Mouse (Mus musculus) right cerebral cortex, adult 18-20 months (tissue): Measurements from ENCODE around the gene Nfib.

ENCODE experiments used
- DNase-seq: peaks from one replicate; pipeline ENCODE4 v3.0.0; 2022; ENCODE audit warnings: mixed read lengths

Gene Nfib

GRCm38 (mm10) chr4:82509166-82509767 lies 196.3 kb downstream of the Nfib start:
- no peak for DNase-seq

- no peak for DNase-seq
These were observed 197.3 kb downstream of the Nfib start for GRCm38 (mm10) chr4:82508281-82508687.

GRCm38 (mm10) chr4:82507541-82508280 lies 197.8 kb downstream of the Nfib start:
- DNase-seq: no peak

DNA sequence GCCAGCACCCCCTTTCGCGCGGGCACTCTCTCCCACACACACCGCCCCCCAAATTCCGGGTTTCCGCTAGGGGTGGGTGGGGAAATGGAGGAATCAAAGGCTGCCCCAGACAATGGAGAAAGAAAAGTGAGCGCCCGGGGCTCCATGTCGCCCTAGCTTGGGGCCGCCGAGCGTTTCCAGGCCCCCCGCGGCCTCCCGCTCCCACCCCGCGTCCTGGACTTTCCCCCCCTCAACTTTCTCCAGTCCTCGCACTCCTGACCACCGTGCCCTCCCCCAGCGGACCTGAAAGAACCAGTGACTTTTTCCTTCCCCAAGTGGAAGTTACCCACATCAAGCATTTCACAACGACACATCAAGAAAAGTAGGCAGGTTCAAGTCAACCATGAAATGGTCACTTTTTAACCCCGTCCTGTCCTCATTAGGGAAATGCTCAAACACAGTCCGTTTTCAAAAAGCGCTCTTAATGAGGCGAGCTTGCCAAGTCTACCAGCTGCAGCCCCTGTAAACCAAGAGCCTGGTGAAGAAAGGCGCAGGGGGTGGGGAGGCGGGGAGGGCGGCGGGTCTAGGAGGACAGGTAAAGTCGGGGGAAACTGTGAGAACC lies 198.7 kb downstream of the Nfib start:
- no peak for DNase-seq

- DNase-seq: peak; percentile 91
These were observed 199.3 kb downstream of the Nfib start for GRCm38 (mm10) chr4:82506081-82506730.

DNA sequence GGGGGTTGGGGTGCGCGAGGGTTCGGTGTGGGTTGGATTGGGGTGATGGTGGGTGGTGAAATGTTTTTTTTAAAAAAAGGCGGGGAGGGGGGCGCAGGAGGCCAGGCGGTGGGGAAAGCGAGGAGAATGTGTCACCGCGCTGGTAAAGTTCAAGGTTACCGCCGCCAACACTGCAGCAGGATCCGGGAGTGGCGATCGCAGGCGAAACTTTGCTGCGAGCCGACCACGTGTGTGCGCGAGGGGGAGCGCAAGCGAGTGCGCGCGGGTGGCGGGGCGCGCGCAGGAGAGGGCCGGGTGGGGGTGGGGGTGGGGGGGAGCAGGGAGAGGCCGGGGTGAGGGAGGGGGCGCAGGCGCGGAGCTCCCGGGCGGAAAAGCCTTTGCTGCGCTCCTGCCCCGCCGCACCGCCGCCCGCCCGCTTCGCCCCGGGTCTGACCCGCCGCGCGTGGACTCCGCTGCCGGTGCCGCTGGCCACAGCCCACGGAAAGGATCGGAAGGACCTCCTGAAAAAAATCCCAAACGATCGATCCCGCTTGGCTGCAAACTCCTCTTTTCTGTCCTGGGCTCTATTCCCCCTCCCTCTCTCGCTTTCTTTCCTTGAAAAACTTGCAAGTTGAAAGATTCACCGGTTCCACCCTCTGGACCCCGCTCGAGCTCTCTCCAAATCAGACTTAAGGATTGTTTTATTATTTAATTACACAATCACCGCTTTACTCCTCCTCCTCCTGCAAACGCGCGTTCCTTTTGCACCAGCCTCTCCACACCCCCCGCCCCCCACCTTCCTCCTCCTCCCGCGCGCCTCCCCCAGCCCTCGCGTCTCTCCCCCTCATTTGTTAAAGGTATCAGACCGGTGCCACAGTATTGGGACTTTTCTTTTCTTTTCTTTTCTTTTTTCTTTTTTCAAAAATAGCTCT lies 200.2 kb downstream of the Nfib start:
- peak; percentile 58 for DNase-seq

DNA sequence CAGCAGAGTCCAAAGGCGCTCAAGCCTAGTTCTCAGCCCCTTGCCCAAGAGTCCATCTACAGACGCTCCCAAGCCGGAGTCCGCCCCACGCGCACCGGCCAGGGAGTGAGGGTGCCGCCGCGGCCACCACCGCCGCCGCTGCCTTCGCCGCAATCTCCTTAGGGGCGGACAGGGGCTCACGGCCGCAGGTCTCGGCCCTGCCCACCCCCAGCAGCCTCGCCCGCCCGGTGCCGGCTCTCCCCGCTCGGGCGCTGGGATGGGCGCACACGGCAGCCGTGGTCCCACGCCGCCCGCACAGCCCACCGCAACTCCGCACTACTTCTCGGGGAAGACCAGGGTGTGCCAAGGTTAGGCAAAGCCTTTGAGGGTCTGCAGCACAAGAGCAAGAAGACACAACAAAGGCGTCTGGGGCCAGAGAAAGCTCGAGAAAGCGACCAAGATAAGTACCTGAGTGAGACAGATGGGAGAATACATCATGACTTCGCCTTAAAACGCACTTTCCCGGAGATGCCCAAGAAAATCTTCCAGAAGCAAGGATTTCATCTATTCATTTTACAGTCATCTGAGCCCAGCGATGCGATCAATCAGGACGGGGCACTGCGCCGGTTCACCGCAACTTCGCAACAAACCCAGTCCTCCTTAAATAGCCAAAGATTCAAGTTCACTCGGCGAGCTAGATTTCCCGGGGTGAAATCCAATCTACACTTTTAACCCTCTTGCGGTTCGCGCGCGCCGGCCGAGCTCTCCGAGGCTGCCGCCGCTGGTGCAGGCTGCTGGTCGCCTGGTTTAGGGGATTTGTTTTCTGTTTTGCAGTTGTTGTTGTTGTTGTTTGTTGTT lies 201.0 kb downstream of the Nfib start:
- DNase-seq: no peak

- DNase-seq: no peak
These were observed 201.6 kb downstream of the Nfib start for GRCm38 (mm10) chr4:82504015-82504283.

GRCm38 (mm10) chr4:82503274-82504014 lies 202.1 kb downstream of the Nfib start:
- DNase-seq: no peak

- no peak for DNase-seq
These were observed 202.9 kb downstream of the Nfib start for GRCm38 (mm10) chr4:82502611-82503010.

GRCm38 (mm10) chr4:82502012-82502411 lies 203.5 kb downstream of the Nfib start:
- DNase-seq: no peak

DNA sequence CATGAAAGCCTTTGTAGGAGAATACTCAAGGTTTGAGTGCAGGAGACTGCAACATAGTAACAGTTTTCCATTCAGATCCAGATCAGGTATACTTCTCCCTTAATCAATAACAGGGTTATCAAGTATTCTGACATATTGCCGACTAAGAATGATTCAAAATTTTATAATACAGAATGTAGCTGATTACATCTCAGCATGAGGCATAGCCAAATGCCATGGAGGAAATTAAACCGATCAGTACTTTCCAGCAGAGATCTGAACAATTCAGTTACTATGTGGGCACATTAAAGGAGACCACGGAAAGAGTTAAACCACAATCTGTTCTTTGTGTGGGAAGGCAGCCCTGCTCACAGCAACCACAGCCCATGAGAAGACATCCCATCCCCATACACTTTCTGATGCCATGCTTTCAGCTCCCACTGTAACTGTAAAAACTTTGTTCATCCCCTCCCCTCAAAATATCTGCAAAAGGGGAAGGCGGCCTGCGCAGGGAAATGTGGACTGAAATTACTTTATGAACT lies 204.9 kb downstream of the Nfib start:
- no peak for DNase-seq

DNA sequence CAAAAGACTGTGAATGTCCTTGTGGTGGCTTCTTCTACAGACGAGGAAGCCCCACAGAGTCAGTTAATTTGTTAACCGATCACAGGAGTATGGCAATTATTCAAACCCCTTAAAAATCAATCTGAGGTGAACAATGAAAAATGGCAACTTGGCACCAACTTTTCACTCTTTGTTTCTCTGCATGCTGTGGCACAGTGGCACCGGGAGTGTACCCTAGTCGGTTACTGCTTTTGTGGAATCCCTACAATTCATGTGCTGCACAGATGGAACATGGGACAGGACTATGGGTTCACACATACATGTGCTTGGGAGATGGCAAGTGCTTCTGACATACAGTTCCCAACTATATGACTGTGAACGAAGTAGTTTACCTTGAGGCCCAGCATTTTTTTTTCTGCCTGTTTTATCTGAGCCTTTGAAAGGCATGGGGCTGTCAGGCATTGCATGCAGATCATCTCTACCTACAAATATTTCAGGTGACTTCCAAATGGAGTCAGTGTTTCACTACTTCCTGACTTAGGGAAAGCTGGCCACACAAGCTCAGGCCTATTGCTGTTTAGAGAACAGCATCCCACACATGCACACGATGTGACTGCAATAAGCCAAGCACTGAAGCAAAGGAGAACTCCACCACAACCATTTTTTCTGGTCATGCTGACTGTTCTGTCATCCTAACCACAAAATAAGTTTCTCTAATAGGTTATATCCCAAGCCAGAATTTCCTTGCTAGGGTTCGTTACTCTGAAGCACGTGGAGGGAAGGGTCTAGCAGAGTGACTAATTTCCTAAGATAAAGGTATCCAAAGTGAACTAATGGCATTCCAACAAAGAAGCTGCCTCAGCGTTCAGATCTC lies 205.6 kb downstream of the Nfib start:
- no peak for DNase-seq

GRCm38 (mm10) chr4:82499238-82499637 lies 206.3 kb downstream of the Nfib start:
- DNase-seq: no peak

DNA sequence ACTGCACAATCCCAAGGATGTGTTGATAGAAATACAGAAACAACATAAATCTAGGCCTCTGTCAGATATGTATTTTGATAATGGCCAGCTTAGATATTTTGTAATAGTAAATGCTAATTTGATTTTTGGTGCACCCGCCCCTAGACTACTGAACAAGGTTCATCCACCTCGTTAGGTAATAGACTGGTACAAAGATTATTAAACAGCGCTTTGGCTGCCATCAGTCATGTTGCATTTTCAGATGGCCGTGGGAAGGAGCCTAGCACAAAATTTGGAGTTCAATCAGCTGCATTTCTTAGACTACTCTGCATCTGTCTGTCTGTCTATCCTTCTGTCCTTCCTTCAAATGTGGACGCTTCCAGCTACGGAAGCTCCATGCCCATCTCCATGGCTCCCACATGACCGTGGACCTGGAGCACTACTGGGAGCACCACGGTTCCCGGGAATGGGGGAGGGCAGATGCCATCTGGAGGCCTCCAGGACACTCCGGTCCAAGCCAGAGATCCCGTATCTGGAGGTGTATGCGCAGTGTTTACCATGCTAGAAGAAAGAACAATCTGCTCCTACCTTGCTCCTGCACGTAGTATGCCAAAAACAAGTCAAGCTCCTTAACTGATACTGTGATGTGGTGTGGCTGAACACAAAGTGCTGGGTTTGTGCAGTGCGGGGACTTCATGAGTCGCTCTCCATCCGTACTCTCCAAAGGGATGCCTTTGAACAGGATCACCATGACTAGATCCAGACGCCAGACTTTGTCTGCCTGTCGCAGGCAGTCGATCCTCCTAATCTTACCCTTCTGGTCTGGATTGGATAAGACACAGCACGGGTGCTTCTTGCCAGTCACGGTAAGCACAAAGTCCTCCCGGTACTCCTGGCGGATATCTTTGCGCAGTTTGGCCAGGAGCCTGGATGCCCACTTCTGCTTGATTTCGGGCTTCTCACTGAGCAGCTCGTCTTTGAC lies 207.6 kb downstream of the Nfib start:
- no peak for DNase-seq

DNA sequence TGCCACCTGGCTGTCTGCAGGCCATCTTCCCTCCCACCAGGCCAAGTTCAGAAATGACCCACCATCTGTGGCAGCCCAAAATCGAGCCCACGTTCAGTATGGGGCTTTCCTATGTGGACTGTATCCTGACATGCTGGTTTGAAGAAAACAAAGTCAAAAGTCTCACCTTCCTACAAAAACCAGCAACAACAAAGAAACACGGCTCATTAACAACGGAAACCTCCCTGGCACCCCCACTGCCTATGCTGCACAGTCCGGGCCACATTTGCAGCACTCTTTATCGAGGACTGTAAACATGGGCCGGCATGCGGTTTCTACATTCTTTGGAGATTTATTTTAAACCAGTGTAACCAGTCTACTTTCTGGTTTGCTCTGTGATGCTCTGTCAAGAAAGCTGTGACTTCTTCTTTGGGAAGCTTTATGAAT lies 208.4 kb downstream of the Nfib start:
- no peak for DNase-seq

- DNase-seq: no peak
These were observed 209.2 kb downstream of the Nfib start for GRCm38 (mm10) chr4:82496383-82496782.

GRCm38 (mm10) chr4:82495605-82496004 lies 209.9 kb downstream of the Nfib start:
- no peak for DNase-seq

DNA sequence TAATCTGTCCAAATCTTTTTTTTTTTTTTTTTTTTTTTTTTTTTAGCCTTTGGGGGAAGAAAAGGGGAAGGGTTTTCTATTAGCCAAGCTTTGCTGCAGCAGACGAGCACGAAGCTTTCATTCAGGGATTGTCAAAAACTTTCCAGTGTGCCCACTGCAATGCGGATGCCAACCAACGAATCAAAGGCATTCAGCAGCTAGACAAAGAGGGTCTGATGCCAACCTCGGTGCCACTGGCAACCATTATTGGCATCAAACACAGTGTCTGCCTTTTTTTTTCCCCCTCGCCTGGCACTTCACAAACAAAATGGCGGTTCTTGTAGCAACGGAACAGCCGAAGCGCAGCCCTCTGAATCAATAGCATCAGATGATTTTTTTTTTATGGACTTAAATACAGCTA lies 210.7 kb downstream of the Nfib start:
- DNase-seq: peak; percentile 77
